Mouse (Mus musculus) cerebellum, adult 2 months (tissue): ENCODE measurements around the gene Tubg2. TPM values are rescaled to one million over a fixed set of nuclear protein-coding genes. Genes with fewer than 3 reads are reported as not detected.

Experiments used
- DNase-seq, 2 experiments: peaks; one replicate each; pipeline ENCODE4 v3.0.0; 2021
- H3K27ac ChIP-seq: fragments of 200-500 bp; 2 replicates; pipeline ENCODE4 v1.5.1; 2012; ENCODE audit warnings: low read length, control low read depth, inconsistent platforms; ENCODE audit not compliant: insufficient read depth
- H3K27me3 ChIP-seq: fragments of 200-500 bp; 2 replicates; pipeline ENCODE4 v1.6.1; 2012; ENCODE audit warnings: inconsistent platforms, mild to moderate bottlenecking, low read length, moderate library complexity; ENCODE audit not compliant: control insufficient read depth, insufficient read depth
- H3K4me1 ChIP-seq: fragments of 200-500 bp; 2 replicates; pipeline ENCODE4 v1.6.1; 2011; ENCODE audit warnings: low read length; ENCODE audit not compliant: control insufficient read depth, insufficient read depth
- H3K4me3 ChIP-seq: fragments of 200-500 bp; replicated peaks from 2 replicates; pipeline ENCODE3; 2011; ENCODE audit warnings: mild to moderate bottlenecking, low read depth, low read length, control low read depth; ENCODE audit not compliant: insufficient read depth
- CTCF ChIP-seq: fragments of 200-500 bp; IDR thresholded peaks from 2 replicates; pipeline ENCODE4 v1.5.1; 2011; ENCODE audit warnings: low read depth, mild to moderate bottlenecking, control low read depth, low read length, moderate library complexity, borderline replicate concordance; ENCODE audit not compliant: insufficient read depth
- POLR2A ChIP-seq: fragments of 200-500 bp; IDR thresholded peaks from 2 replicates; pipeline ENCODE4 v1.6.1; 2011; ENCODE audit warnings: low read length, control low read depth, borderline replicate concordance; ENCODE audit not compliant: insufficient read depth
- WGBS: fragments of 180-500 bp; shearing (Covaris S2); methylation state at CpG from one replicate; pipeline ENCODE4 v1.1.7; 2018; 5-methylcytosine and 5-hydroxymethylcytosine counted together
- polyA plus RNA-seq: library from polyadenylated mRNA; depleted of rRNA; stranded (reverse); fragments of >200 nt; gene quantifications from 2 replicates; pipeline ENCODE4 v1.2.3, GENCODE M21; 2012

Gene Tubg2
- polyA plus RNA-seq, 1 experiment: 47.8 TPM

GRCm38 (mm10) chr11:101191919-101192470 is 36.3 kb downstream of the Tubg2 start:
- TF ChIP-seq POLR2A: no peak
- TF ChIP-seq CTCF: no peak
- no peaks in the 10 kb centered on the region for H3K27me3 ChIP-seq
- H3K27ac ChIP-seq: peak overlapping the region; percentile 100; the same call in 1 of the 2 replicates
- no peak overlapping the region for H3K4me3 ChIP-seq
- peaks cover 66% of the 10 kb centered on the region for H3K4me1 ChIP-seq
- DNase-seq: peak; percentile 38 to 52
- WGBS: 18% methylated on average over 4 of the region's 4 CpGs

DNA sequence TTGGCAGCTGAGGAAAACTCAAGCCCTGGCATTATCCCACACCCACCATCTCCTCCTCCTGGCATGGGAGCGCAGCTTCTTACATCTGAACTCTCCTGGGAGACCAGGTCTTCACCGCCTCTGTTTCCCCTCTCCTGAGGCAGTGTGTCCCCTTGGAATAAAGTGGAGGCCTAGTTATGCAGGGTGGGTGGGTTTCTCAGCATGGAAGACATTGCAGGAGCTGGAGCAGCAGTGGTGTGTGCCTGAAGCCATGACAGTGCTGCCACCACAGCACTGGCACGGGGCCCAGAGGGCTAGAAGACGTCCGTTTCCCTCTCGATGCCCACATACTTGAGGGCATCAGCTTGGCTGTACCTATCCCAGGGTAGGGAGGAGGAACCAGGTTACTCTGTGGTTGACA is 36.9 kb downstream of the Tubg2 start:
- WGBS: 30% methylated on average over 6 of the region's 6 CpGs
- H3K4me3 ChIP-seq: no peak overlapping the region
- H3K4me1 ChIP-seq: peaks cover 60% of the 10 kb centered on the region
- peak overlapping the region; percentile 22; the same call in 1 of the 2 replicates for H3K27ac ChIP-seq
- no peaks in the 10 kb centered on the region for H3K27me3 ChIP-seq
- DNase-seq: peak; percentile 53 to 58
- TF ChIP-seq POLR2A (no peak), CTCF (no peak)

GRCm38 (mm10) chr11:101193076-101193475 is 37.4 kb downstream of the Tubg2 start:
- Histone ChIP-seq H3K4me1 (peaks cover 56% of the 10 kb centered on the region), H3K27ac (peak overlapping the region; percentile 22; the same call in 1 of the 2 replicates), H3K4me3 (no peak overlapping the region), H3K27me3 (no peaks in the 10 kb centered on the region)
- DNase-seq: peak in 1 of 2 experiments; percentile 59
- no peak for TF ChIP-seq POLR2A
- WGBS: 37% methylated on average over 7 of the region's 7 CpGs

DNA sequence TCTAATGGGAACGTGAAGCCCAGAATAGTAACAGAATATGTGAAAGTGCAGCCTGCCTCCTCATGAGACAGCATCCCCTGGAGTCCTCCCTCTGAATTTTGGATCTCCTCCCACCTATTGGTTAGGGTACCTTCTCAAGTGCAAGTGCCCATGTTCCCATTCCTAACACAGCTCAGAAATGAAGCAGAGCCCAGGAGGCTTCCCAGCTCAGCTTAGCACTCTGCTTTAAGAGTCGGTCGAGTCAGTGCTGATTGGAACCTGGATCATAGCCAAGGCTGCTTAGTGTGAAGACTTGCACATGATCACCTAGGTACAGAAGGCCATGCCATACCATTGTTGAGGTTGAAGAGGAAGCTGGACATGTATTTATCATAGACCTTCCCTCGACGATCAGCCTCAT is 38.4 kb downstream of the Tubg2 start:
- Histone ChIP-seq H3K4me3 (no peak overlapping the region), H3K27ac (no peak overlapping the region), H3K4me1 (peaks cover 48% of the 10 kb centered on the region), H3K27me3 (no peaks in the 10 kb centered on the region)
- WGBS: 45% methylated on average over 5 of the region's 5 CpGs
- TF ChIP-seq CTCF (no peak), POLR2A (no peak)
- DNase-seq: peak; percentile 34 to 45

DNA sequence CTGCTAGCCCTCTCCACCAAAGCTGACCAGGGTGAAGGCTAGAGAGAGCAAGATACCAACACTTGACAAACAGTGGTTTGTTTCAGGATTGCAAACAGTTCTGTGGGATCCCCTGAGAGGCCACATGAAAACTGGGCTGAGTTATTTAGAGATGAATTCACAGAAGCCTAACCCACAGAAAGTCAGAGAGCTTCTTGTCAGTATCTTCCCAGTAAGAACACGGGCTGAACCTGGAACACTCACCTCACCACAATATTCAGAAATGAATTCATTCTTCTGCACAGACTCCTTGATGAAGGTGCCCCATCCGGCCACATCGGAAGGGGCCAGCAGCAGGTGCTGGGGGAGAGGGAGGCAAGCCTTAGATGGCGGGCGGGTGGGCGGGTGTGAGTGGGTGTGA is 38.9 kb downstream of the Tubg2 start:
- Histone ChIP-seq H3K4me1 (peaks cover 43% of the 10 kb centered on the region), H3K4me3 (no peak overlapping the region), H3K27me3 (no peaks in the 10 kb centered on the region), H3K27ac (no peak overlapping the region)
- DNase-seq: no peak
- 80% methylated on average over 6 of the region's 6 CpGs for WGBS
- no peak for TF ChIP-seq POLR2A
- TF ChIP-seq CTCF: no peak

- Histone ChIP-seq H3K4me3 (no peak overlapping the region), H3K27me3 (no peaks in the 10 kb centered on the region), H3K4me1 (peaks cover 38% of the 10 kb centered on the region), H3K27ac (no peak overlapping the region)
- no peak for DNase-seq
- TF ChIP-seq POLR2A (no peak), CTCF (no peak)
- 92% methylated on average over 1 of the region's 1 CpGs for WGBS
Measured at GRCm38 (mm10) chr11:101195101-101195500, 39.4 kb downstream of the Tubg2 start.

- 76% methylated on average over 8 of the region's 8 CpGs for WGBS
- peak in 1 of 2 experiments; percentile 16 for DNase-seq
- peaks cover 36% of the 10 kb centered on the region for H3K4me1 ChIP-seq
- H3K4me3 ChIP-seq: no peak overlapping the region
- TF ChIP-seq POLR2A (no peak), CTCF (no peak)
- no peaks in the 10 kb centered on the region for H3K27me3 ChIP-seq
- no peak overlapping the region for H3K27ac ChIP-seq
Measured at GRCm38 (mm10) chr11:101195571-101195970, 39.9 kb downstream of the Tubg2 start.

DNA sequence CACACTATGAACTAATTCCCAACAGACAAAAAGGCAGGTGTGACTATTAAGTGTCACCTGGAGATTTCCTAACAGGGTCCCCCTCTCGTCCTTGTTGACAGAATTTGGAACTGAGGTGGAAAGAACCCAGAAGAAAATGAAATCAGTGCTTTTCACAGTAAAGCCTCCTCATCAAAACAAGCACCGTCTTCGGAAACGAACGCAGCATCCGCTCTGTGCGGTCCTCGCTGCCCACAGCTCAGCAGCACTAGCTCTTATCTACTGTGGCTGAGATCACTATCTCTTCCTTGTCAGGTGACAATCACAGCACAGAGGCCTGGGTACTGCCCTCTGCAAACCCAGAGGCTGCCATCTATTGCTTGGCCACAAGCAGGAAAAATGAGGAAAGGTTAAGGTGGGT is 40.5 kb downstream of the Tubg2 start:
- WGBS: 95% methylated on average over 8 of the region's 8 CpGs
- Histone ChIP-seq H3K4me1 (peaks cover 34% of the 10 kb centered on the region), H3K27ac (no peak overlapping the region), H3K27me3 (no peaks in the 10 kb centered on the region), H3K4me3 (no peak overlapping the region)
- TF ChIP-seq CTCF (no peak), POLR2A (no peak)
- DNase-seq: no peak
